Mouse (Mus musculus) MEL (cell line): ENCODE data around the gene Ndufb10.

Experiments used
- CHD1 ChIP-seq: IDR thresholded peaks from 2 replicates; pipeline ENCODE4 v1.6.1; 2012; ENCODE audit warnings: low read depth, mild to moderate bottlenecking, inconsistent platforms, low read length, improper control_type of control experiment
- CHD2 ChIP-seq: IDR thresholded peaks from 2 replicates; pipeline ENCODE4 v1.6.1; 2011; ENCODE audit warnings: low read length, improper control_type of control experiment
- CTCF ChIP-seq, 3 experiments: IDR thresholded peaks in 2 of 3; conservative IDR thresholded peaks in 1 of 3; 2 replicates each; pipeline ENCODE4 v1.5.1; 2011 to 2012; ENCODE audit warnings: low read length in 3 of 3, low read depth in 2 of 3, mild to moderate bottlenecking in 2 of 3, improper control_type of control experiment in 1 of 3, inconsistent platforms in 1 of 3, mixed read lengths in 1 of 3, moderate library complexity in 1 of 3; ENCODE audit not compliant: control insufficient read depth in 1 of 3, insufficient read depth in 1 of 3, poor library complexity in 1 of 3, severe bottlenecking in 1 of 3
- EP300 ChIP-seq, 2 experiments: IDR thresholded peaks; 2 replicates each; pipeline ENCODE4 v1.6.1; 2011; ENCODE audit warnings: improper control_type of control experiment in 2 of 2, low read length in 2 of 2, low read depth in 1 of 2, mild to moderate bottlenecking in 1 of 2
- ETS1 ChIP-seq: IDR thresholded peaks from 2 replicates; pipeline ENCODE4 v1.6.1; 2012; ENCODE audit warnings: low read depth, mild to moderate bottlenecking, inconsistent platforms, low read length, improper control_type of control experiment, moderate library complexity
- HCFC1 ChIP-seq: IDR thresholded peaks from 2 replicates; pipeline ENCODE4 v1.6.1; 2012; ENCODE audit warnings: low read depth, mild to moderate bottlenecking, inconsistent platforms, low read length, improper control_type of control experiment, moderate library complexity
- NELFE ChIP-seq: IDR thresholded peaks from 2 replicates; pipeline ENCODE4 v1.6.1; 2011; ENCODE audit warnings: low read depth, low read length, improper control_type of control experiment
- POLR2A ChIP-seq, 2 experiments: IDR thresholded peaks; 2 replicates each; pipeline ENCODE4 v1.6.1; 2011 to 2012; ENCODE audit warnings: low read length in 2 of 2, mild to moderate bottlenecking in 2 of 2, control low read depth in 1 of 2, improper control_type of control experiment in 1 of 2, low read depth in 1 of 2, moderate library complexity in 1 of 2; ENCODE audit not compliant: control insufficient read depth in 1 of 2, insufficient read depth in 1 of 2, poor library complexity in 1 of 2
- POLR2AphosphoS5 ChIP-seq: IDR thresholded peaks from 2 replicates; pipeline ENCODE4 v1.6.1; 2012; ENCODE audit warnings: low read depth, borderline replicate concordance, mild to moderate bottlenecking, inconsistent platforms, low read length, moderate library complexity, mixed read lengths
- TCF12 ChIP-seq: IDR thresholded peaks from 2 replicates; pipeline ENCODE4 v1.6.1; 2014; ENCODE audit warnings: low read depth, mild to moderate bottlenecking, inconsistent platforms, low read length, improper control_type of control experiment, moderate library complexity
- ZC3H11A ChIP-seq: IDR thresholded peaks from 2 replicates; pipeline ENCODE4 v1.6.1; 2012; ENCODE audit warnings: low read depth, mild to moderate bottlenecking, inconsistent platforms, low read length, improper control_type of control experiment
- ZKSCAN1 ChIP-seq: IDR thresholded peaks from 2 replicates; pipeline ENCODE4 v1.6.1; 2012; ENCODE audit warnings: low read depth, mild to moderate bottlenecking, inconsistent platforms, low read length, improper control_type of control experiment, moderate library complexity
- ZNF384 ChIP-seq: IDR thresholded peaks from 2 replicates; pipeline ENCODE4 v1.6.1; 2012; ENCODE audit warnings: low read depth, mild to moderate bottlenecking, inconsistent platforms, low read length, improper control_type of control experiment

GRCm38 (mm10) chr17:24697985-24698384, 26.3 kb downstream of the Ndufb10 start:
- TF ChIP-seq HCFC1: no peak
- no peak for TF ChIP-seq TCF12
- no peak for TF ChIP-seq CTCF (IDR thresholded peaks at IDR 0.05 in 2 of 3, conservative IDR thresholded peaks at IDR 0.05 in 1 of 3; ENCODE audit: control insufficient read depth in 1 of 3, insufficient read depth in 1 of 3, low read depth in 2 of 3, low read length in 3 of 3, poor library complexity in 1 of 3, severe bottlenecking in 1 of 3)
- TF ChIP-seq POLR2AphosphoS5: no peak
- no peak for TF ChIP-seq CHD1
- no peak for TF ChIP-seq ZNF384
- TF ChIP-seq EP300 (IDR thresholded peaks at IDR 0.05; ENCODE audit: low read depth in 1 of 2, low read length in 2 of 2): no peak
- no peak for TF ChIP-seq ZKSCAN1
- no peak for TF ChIP-seq ETS1
- no peak for TF ChIP-seq CHD2
- TF ChIP-seq NELFE: no peak
- no peak for TF ChIP-seq POLR2A (IDR thresholded peaks at IDR 0.05; ENCODE audit: control insufficient read depth in 1 of 2, insufficient read depth in 1 of 2, low read depth in 1 of 2, low read length in 2 of 2, poor library complexity in 1 of 2)
- TF ChIP-seq ZC3H11A: no peak
